Mouse (Mus musculus) midbrain, embryonic 14.5 days (tissue): ENCODE results near the gene Stac2. TPM values are rescaled to one million over a fixed set of nuclear protein-coding genes. Genes with fewer than 3 reads are reported as not detected.
A peak's percentile ranks its signal among the peaks of the same experiment; 100 is the strongest.

Source experiments
- ATAC-seq: fragments of 200-750 bp; cut with Nextera tagmentation; 2 replicates; pipeline ENCODE4 v1.8.0; 2017; ENCODE audit warnings: moderate number of reproducible peaks, moderate library complexity; ENCODE audit not compliant: low FRiP score, low TSS enrichment
- DNase-seq: peaks from one replicate; pipeline ENCODE4 v3.0.0-alpha.2; 2015
- H3K27ac ChIP-seq: fragments of 300-500 bp; sonication (generic); replicated peaks from 2 replicates; pipeline ENCODE4 v1.5.1; 2014; ENCODE audit warnings: mild to moderate bottlenecking, low read depth, low read length, moderate library complexity
- H3K27me3 ChIP-seq: fragments of 300-500 bp; sonication (generic); 2 replicates; pipeline ENCODE4 v1.6.1; 2014; ENCODE audit warnings: low read length, control low read depth, mixed read lengths; ENCODE audit not compliant: control insufficient read depth, insufficient read depth
- H3K36me3 ChIP-seq: fragments of 300-500 bp; sonication (generic); 2 replicates; pipeline ENCODE4 v1.6.1; 2014; ENCODE audit warnings: low read length, control low read depth; ENCODE audit not compliant: control insufficient read depth, insufficient read depth
- H3K4me1 ChIP-seq: fragments of 300-500 bp; sonication (generic); 2 replicates; pipeline ENCODE4 v1.6.1; 2014; ENCODE audit warnings: mild to moderate bottlenecking, antibody characterized with exemption, low read length, control low read depth; ENCODE audit not compliant: control insufficient read depth, insufficient read depth
- H3K4me2 ChIP-seq: fragments of 300-500 bp; sonication (generic); 2 replicates; pipeline ENCODE4 v1.6.1; 2014; ENCODE audit warnings: mild to moderate bottlenecking, low read length, moderate library complexity
- H3K4me3 ChIP-seq: fragments of 300-500 bp; sonication (generic); replicated peaks from 2 replicates; pipeline ENCODE4 v1.5.1; 2014; ENCODE audit warnings: low read depth, low read length
- H3K9ac ChIP-seq: fragments of 300-500 bp; sonication (generic); replicated peaks from 2 replicates; pipeline ENCODE4 v1.6.1; 2014; ENCODE audit warnings: mild to moderate bottlenecking, low read length, moderate library complexity
- H3K9me3 ChIP-seq: fragments of 300-500 bp; sonication (generic); 2 replicates; pipeline ENCODE4 v1.6.1; 2016; ENCODE audit warnings: low read length, control low read depth, mixed read lengths; ENCODE audit not compliant: control insufficient read depth
- WGBS: fragments of 180-500 bp; shearing (Covaris S2); extraction: QIAGEN DNeasy Blood & Tissue Kit; methylation state at CpG from one replicate; pipeline ENCODE4 v1.1.7; 2014; 5-methylcytosine and 5-hydroxymethylcytosine counted together
- polyA plus RNA-seq: library from polyadenylated mRNA; unstranded; fragments of >200 nt; fragmentation: Nextera tagmentation; extraction: Ambion mirVana; gene quantifications from 2 replicates; pipeline ENCODE4 v1.2.1, GENCODE M21; 2014

Stac2 gene
- polyA plus RNA-seq, 1 experiment from 2014 or later, result 2.9 TPM

DNA sequence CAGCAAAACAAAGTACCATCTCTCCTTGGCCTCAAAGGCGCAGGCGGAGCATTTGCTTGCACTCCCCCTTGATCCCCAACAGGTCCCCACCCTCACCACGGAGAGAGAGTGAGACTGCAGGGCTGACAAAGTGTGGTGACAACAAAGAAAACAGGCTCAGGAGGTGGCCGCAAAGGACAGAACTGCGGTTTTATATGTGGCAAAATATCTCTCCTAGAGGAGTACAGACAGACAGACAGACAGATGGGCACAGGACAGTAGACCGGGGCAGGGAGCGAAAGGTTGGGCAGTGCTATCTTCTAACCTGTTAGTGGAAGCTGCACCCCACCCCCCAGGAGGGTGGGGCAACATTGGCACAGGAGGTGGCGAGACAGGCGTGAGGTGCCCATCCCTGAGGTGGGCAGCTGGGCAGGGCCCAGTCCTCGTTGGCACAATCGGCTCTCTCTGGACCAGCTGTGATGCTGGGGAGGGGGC, 51.9 kb downstream of the Stac2 start:
- Histone ChIP-seq H3K4me1 (0 out of 2 replicates have a peak, but pooled peaks cover 5% of the 10 kb centered on the region), H3K27ac (no peak overlapping the region), H3K4me3 (no peak overlapping the region), H3K4me2 (no peak overlapping the region), H3K36me3 (peaks cover 35% of the 10 kb centered on the region), H3K27me3 (no peaks in the 10 kb centered on the region), H3K9ac (no peak overlapping the region), H3K9me3 (no peaks in the 10 kb centered on the region)
- no peak for ATAC-seq
- WGBS, result 38% methylated on average over 11 of the region's 11 CpGs
- no peak for DNase-seq

GRCm38 (mm10) chr11:98000378-98001140, 52.7 kb downstream of the Stac2 start:
- 51% methylated on average over 7 of the region's 7 CpGs for WGBS
- Histone ChIP-seq H3K4me3 (no peak overlapping the region), H3K36me3 (peaks cover 27% of the 10 kb centered on the region), H3K9ac (no peak overlapping the region), H3K27me3 (no peaks in the 10 kb centered on the region), H3K4me2 (no peak overlapping the region), H3K9me3 (no peaks in the 10 kb centered on the region), H3K27ac (no peak overlapping the region), H3K4me1 (peaks cover 8% of the 10 kb centered on the region)
- ATAC-seq (no peak), DNase-seq (no peak)

- WGBS, result 73% methylated on average over 5 of the region's 5 CpGs
- Histone ChIP-seq H3K4me1 (peaks cover 11% of the 10 kb centered on the region), H3K36me3 (peaks cover 18% of the 10 kb centered on the region), H3K27ac (no peak overlapping the region), H3K4me3 (no peak overlapping the region), H3K4me2 (no peak overlapping the region), H3K9ac (no peak overlapping the region), H3K27me3 (no peaks in the 10 kb centered on the region), H3K9me3 (no peaks in the 10 kb centered on the region)
- DNase-seq (no peak), ATAC-seq (no peak)
These were observed 53.5 kb downstream of the Stac2 start for GRCm38 (mm10) chr11:97999748-98000147.

DNA sequence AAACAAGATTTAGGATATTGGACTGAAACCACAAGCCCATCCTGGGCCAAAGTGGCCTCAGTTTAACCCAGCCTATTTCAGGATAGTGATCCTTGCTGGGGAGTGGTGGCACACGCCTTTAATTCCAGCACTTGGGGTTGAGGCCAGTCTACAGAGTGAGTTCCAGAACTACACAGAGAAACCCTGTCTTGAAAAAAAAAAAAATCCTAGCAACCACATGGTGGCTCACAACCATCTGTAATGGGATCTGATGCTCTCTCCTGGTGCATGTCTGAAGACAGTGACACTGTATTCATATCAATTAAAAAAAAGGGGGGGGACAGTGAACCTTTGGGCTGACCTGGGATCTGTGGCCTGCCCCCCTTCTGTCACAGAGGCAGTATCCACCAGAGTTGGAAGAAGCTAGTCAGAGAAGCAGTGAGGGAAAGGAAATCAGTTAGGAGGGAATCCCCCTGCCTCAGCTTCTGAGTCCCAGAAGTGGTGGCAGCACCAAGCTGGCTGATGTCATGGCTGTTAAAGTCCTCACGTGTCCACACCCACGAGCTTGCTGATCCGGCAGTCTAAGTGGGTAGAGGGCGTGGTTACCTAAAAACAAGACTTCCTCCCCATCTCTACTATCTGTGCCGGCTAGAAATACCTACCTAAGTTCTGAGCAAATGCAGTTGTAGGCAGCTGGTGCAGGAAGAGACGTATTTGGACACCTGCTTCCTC, 54.2 kb downstream of the Stac2 start:
- Histone ChIP-seq H3K4me3 (no peak overlapping the region), H3K9me3 (no peaks in the 10 kb centered on the region), H3K36me3 (peaks cover 11% of the 10 kb centered on the region), H3K9ac (no peak overlapping the region), H3K27me3 (no peaks in the 10 kb centered on the region), H3K4me1 (peaks cover 11% of the 10 kb centered on the region), H3K4me2 (no peak overlapping the region), H3K27ac (no peak overlapping the region)
- no peak for DNase-seq
- 71% methylated on average over 7 of the region's 7 CpGs for WGBS
- ATAC-seq, result no peak

DNA sequence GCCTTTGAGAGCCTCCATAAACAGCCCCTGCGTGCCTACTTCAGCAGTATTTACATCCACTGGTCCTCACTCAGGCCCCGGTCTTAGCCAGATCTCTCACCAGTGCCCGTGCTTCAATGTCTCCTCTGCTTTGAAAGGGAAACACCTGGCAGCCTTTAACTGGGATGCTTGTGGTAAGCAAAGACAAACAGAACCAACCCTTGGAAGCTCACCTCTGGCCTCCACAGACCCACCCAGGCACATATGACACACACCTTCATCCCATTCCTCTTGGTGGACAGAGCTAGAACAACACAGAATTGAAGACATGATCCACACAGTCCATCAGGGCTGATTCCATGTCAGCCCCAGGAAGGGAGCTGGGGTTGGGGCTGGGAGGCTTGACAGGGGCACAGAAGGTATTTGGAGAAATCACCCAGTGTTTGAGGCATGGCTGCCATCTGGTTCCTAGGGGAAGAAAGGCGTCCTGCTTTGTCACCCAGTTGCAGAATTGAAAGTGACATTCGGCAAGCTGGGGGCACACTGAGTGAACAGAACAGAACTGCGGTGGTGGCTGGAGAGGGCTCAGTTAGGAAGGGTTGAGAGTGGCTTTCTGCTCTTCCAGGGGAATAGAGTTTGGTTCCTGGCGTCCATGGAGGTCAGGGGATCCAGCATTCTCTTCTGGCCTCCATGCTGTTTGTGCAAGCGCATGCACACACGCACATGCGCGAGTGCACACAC, 55.0 kb downstream of the Stac2 start:
- no peak overlapping the region for H3K27ac ChIP-seq
- 81% methylated on average over 11 of the region's 11 CpGs for WGBS
- no peaks in the 10 kb centered on the region for H3K27me3 ChIP-seq
- H3K4me2 ChIP-seq, result no peak overlapping the region
- H3K4me1 ChIP-seq, result peaks cover 9% of the 10 kb centered on the region
- no peak for ATAC-seq
- peaks cover 8% of the 10 kb centered on the region for H3K36me3 ChIP-seq
- no peak for DNase-seq
- no peak overlapping the region for H3K9ac ChIP-seq
- no peak overlapping the region for H3K4me3 ChIP-seq
- H3K9me3 ChIP-seq, result no peaks in the 10 kb centered on the region

- Histone ChIP-seq H3K9me3 (no peaks in the 10 kb centered on the region), H3K27ac (no peak overlapping the region), H3K4me1 (peaks cover 6% of the 10 kb centered on the region), H3K36me3 (peaks cover under 1% of the 10 kb centered on the region; the same call in 1 of the 2 replicates), H3K4me3 (no peak overlapping the region), H3K9ac (no peak overlapping the region), H3K27me3 (no peaks in the 10 kb centered on the region), H3K4me2 (no peak overlapping the region)
- 83% methylated on average over 8 of the region's 8 CpGs for WGBS
- DNase-seq, result no peak
- no peak for ATAC-seq
These were observed 55.8 kb downstream of the Stac2 start for GRCm38 (mm10) chr11:97997387-97997960.

GRCm38 (mm10) chr11:97996691-97997090, 56.6 kb downstream of the Stac2 start:
- WGBS, result 70% methylated on average over 1 of the region's 1 CpGs
- Histone ChIP-seq H3K27ac (no peak overlapping the region), H3K4me1 (peaks cover 6% of the 10 kb centered on the region), H3K4me3 (no peak overlapping the region), H3K9me3 (no peaks in the 10 kb centered on the region), H3K4me2 (no peak overlapping the region), H3K27me3 (no peaks in the 10 kb centered on the region), H3K9ac (no peak overlapping the region), H3K36me3 (no peaks in the 10 kb centered on the region)
- DNase-seq, result no peak
- no peak for ATAC-seq

GRCm38 (mm10) chr11:97995564-97996288, 57.5 kb downstream of the Stac2 start, which contains the start of gene Arl5c:
TSS of gene Arl5c (minus strand) at chr11:97996181.
- Histone ChIP-seq H3K4me2 (peak within 1 kb of the TSS; percentile 69), H3K4me1 (peaks cover 6% of the 10 kb centered on the region), H3K9ac (peak within 1 kb of the TSS; percentile 39), H3K27me3 (no peaks in the 10 kb centered on the region), H3K36me3 (no peaks in the 10 kb centered on the region), H3K4me3 (peak within 1 kb of the TSS; percentile 38), H3K9me3 (no peaks in the 10 kb centered on the region), H3K27ac (no peak within 1 kb of the TSS)
- WGBS, result 1% methylated on average over 26 of the region's 26 CpGs
- peak; percentile 59 for DNase-seq
- ATAC-seq, result peak; percentile 37; the same call in 1 of the 2 replicates
